Mouse (Mus musculus): ENCODE measurements around the gene Egf. TPM values are rescaled to one million over a fixed set of nuclear protein-coding genes. Genes with fewer than 3 reads are reported as not detected.

Gene Egf
- polyA plus RNA-seq, 1 experiment from 2014 or later = 2.2 TPM

DNA sequence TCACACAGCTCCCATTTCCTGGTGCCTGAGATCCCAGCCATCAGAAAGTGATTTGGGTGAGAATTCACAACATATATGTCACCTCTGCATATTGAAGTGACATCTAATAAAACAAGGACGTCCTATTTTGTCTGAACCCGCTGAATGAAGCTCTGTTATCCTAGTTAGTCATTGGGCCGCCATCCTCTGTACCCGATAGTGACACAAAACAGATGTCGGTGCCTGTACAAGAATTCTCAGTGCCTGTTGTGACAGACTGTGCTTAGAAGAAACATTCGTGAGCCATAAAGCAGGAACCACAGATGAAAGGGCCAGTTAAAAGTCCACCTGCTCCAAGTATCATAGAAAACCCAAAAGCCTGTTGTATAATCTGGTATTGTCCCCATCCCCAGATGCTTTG lies 117.7 kb downstream of the Egf start:
- no peaks in the 10 kb centered on the region for H3K9me3 ChIP-seq (replicated peaks; ENCODE audit: control insufficient read depth, low read length, poor library complexity, severe bottlenecking)
- H3K27me3 ChIP-seq (ENCODE audit: control insufficient read depth, insufficient read depth, low read depth, low read length) = no peaks in the 10 kb centered on the region
- H3K9ac ChIP-seq (ENCODE audit: low read depth, low read length) = no peak overlapping the region
- 0 out of 2 replicates have a peak, but pooled peaks cover 2% of the 10 kb centered on the region for H3K36me3 ChIP-seq (ENCODE audit: control insufficient read depth, insufficient read depth, low read length)
- no peak overlapping the region for H3K4me2 ChIP-seq (ENCODE audit: low read length)
- no peak overlapping the region for H3K27ac ChIP-seq (ENCODE audit: low read length)
- no peak overlapping the region for H3K4me3 ChIP-seq (ENCODE audit: low read depth, low read length)
- H3K4me1 ChIP-seq (ENCODE audit: control insufficient read depth, insufficient read depth, low read length) = peaks cover 3% of the 10 kb centered on the region; the same call in 1 of the 2 replicates
- ATAC-seq = no peak
- WGBS = 92% methylated on average over 6 of the region's 6 CpGs

- H3K4me3 ChIP-seq (ENCODE audit: low read depth, low read length) = no peak overlapping the region
- no peak overlapping the region for H3K27ac ChIP-seq (ENCODE audit: low read length)
- H3K4me1 ChIP-seq (ENCODE audit: control insufficient read depth, insufficient read depth, low read length) = no peaks in the 10 kb centered on the region
- H3K9me3 ChIP-seq (replicated peaks; ENCODE audit: control insufficient read depth, low read length, poor library complexity, severe bottlenecking) = no peaks in the 10 kb centered on the region
- no peak overlapping the region for H3K9ac ChIP-seq (ENCODE audit: low read depth, low read length)
- peaks cover 5% of the 10 kb centered on the region; the same call in 1 of the 2 replicates for H3K36me3 ChIP-seq (ENCODE audit: control insufficient read depth, insufficient read depth, low read length)
- peak; percentile 78; the same call in 1 of the 2 replicates for ATAC-seq
- WGBS = 82% methylated on average over 11 of the region's 11 CpGs
- H3K4me2 ChIP-seq (ENCODE audit: low read length) = no peak overlapping the region
- H3K27me3 ChIP-seq (ENCODE audit: control insufficient read depth, insufficient read depth, low read depth, low read length) = no peaks in the 10 kb centered on the region
Observed at GRCm38 (mm10) chr3:129634260-129634901, 120.7 kb downstream of the Egf start.

GRCm38 (mm10) chr3:129633518-129633917 lies 121.6 kb downstream of the Egf start:
- no peak for ATAC-seq
- Histone ChIP-seq H3K4me1 (ENCODE audit: control insufficient read depth, insufficient read depth, low read length) (no peaks in the 10 kb centered on the region), H3K9ac (ENCODE audit: low read depth, low read length) (no peak overlapping the region), H3K27me3 (ENCODE audit: control insufficient read depth, insufficient read depth, low read depth, low read length) (no peaks in the 10 kb centered on the region), H3K4me2 (ENCODE audit: low read length) (no peak overlapping the region), H3K27ac (ENCODE audit: low read length) (no peak overlapping the region), H3K9me3 (replicated peaks; ENCODE audit: control insufficient read depth, low read length, poor library complexity, severe bottlenecking) (no peaks in the 10 kb centered on the region), H3K36me3 (ENCODE audit: control insufficient read depth, insufficient read depth, low read length) (peaks cover 5% of the 10 kb centered on the region; the same call in 1 of the 2 replicates), H3K4me3 (ENCODE audit: low read depth, low read length) (no peak overlapping the region)
- WGBS = 73% methylated on average over 8 of the region's 8 CpGs

DNA sequence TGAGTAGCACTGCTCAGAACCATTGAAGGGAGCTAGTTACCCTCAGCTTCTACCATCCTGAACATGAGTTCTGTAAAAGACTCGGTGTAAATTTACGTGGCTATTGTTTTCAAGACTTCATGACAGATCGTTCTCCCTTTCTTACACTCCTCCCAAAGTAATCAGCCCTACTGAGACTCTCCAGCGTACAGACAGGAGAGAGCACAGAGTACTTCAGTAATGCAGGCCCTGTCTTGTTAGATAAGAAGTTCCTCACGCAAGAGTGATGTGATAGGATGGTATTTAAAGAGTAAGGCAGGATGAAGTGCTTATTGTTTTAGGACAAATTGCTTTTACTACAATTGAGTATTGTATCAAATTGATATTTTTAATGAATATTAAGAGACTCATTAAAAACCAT lies 123.3 kb downstream of the Egf start:
- Histone ChIP-seq H3K4me3 (ENCODE audit: low read depth, low read length) (no peak overlapping the region), H3K36me3 (ENCODE audit: control insufficient read depth, insufficient read depth, low read length) (peaks cover 5% of the 10 kb centered on the region; the same call in 1 of the 2 replicates), H3K9ac (ENCODE audit: low read depth, low read length) (no peak overlapping the region), H3K27me3 (ENCODE audit: control insufficient read depth, insufficient read depth, low read depth, low read length) (no peaks in the 10 kb centered on the region), H3K9me3 (replicated peaks; ENCODE audit: control insufficient read depth, low read length, poor library complexity, severe bottlenecking) (no peaks in the 10 kb centered on the region), H3K4me1 (ENCODE audit: control insufficient read depth, insufficient read depth, low read length) (no peaks in the 10 kb centered on the region), H3K4me2 (ENCODE audit: low read length) (no peak overlapping the region), H3K27ac (ENCODE audit: low read length) (no peak overlapping the region)
- WGBS = 93% methylated on average over 5 of the region's 5 CpGs
- no peak for ATAC-seq

- Histone ChIP-seq H3K27me3 (ENCODE audit: control insufficient read depth, insufficient read depth, low read depth, low read length) (no peaks in the 10 kb centered on the region), H3K4me2 (ENCODE audit: low read length) (no peak overlapping the region), H3K4me3 (ENCODE audit: low read depth, low read length) (no peak overlapping the region), H3K36me3 (ENCODE audit: control insufficient read depth, insufficient read depth, low read length) (peaks cover 3% of the 10 kb centered on the region; the same call in 1 of the 2 replicates), H3K4me1 (ENCODE audit: control insufficient read depth, insufficient read depth, low read length) (no peaks in the 10 kb centered on the region), H3K9ac (ENCODE audit: low read depth, low read length) (no peak overlapping the region), H3K27ac (ENCODE audit: low read length) (no peak overlapping the region), H3K9me3 (replicated peaks; ENCODE audit: control insufficient read depth, low read length, poor library complexity, severe bottlenecking) (no peaks in the 10 kb centered on the region)
- no peak for ATAC-seq
- 86% methylated on average over 1 of the region's 1 CpGs for WGBS
Observed at GRCm38 (mm10) chr3:129631018-129631417, 124.1 kb downstream of the Egf start.

Small RNAs within 50 kb of the gene (microRNA-seq; reads per million reads assigned to microRNA genes)
- gene Gm24515 = not detected

Other genes starting within 250 kb of the Egf start
- gene Elovl6, start 223.0 kb downstream of the Egf start, polyA plus RNA-seq (2015; fragmentation: Nextera tagmentation; extraction: Ambion mirVana) = 42.5 and 46.7 TPM in 2 replicates
- gene Lrit3, start 48.7 kb upstream of the Egf start, polyA plus RNA-seq (2015; fragmentation: Nextera tagmentation; extraction: Ambion mirVana) = not detected in 2 replicates
- 0.16 and 0.19 TPM in 2 replicates for gene Rrh, start 67.3 kb upstream of the Egf start, polyA plus RNA-seq (2015; fragmentation: Nextera tagmentation; extraction: Ambion mirVana)
- gene Gar1, start 76.1 kb upstream of the Egf start, polyA plus RNA-seq (2015; fragmentation: Nextera tagmentation; extraction: Ambion mirVana) = 34.7 and 34.9 TPM in 2 replicates
- gene Cfi, start 80.6 kb upstream of the Egf start, polyA plus RNA-seq (2015; fragmentation: Nextera tagmentation; extraction: Ambion mirVana) = 0.39 and 0.45 TPM in 2 replicates
- gene Pla2g12a, start 123.3 kb upstream of the Egf start, polyA plus RNA-seq (2015; fragmentation: Nextera tagmentation; extraction: Ambion mirVana) = 38.4 and 39.4 TPM in 2 replicates
- 16.5 and 17.5 TPM in 2 replicates for gene Casp6, start 146.1 kb upstream of the Egf start, polyA plus RNA-seq (2015; fragmentation: Nextera tagmentation; extraction: Ambion mirVana)
- gene Mcub, start 214.9 kb upstream of the Egf start, polyA plus RNA-seq (2015; fragmentation: Nextera tagmentation; extraction: Ambion mirVana) = 4.6 and 7.3 TPM in 2 replicates

Data from midbrain, embryonic 16.5 days (tissue).